Mouse (Mus musculus) liver, adult 2 months (tissue): ENCODE results near the gene H6pd.

Source experiments
- CTCF ChIP-seq: fragments of 200-500 bp; IDR thresholded peaks from 2 replicates; pipeline ENCODE4 v1.5.1; 2011; ENCODE audit warnings: low read depth, low read length, control low read depth
- POLR2A ChIP-seq: fragments of 200-500 bp; IDR thresholded peaks from 2 replicates; pipeline ENCODE4 v1.6.1; 2011; ENCODE audit warnings: low read length, control low read depth; ENCODE audit not compliant: insufficient read depth; ENCODE audit errors: extremely low read depth

- TF ChIP-seq CTCF: no peak
- no peak for TF ChIP-seq POLR2A
These were observed 48.9 kb upstream of the H6pd start for GRCm38 (mm10) chr4:150057722-150058121.
